Mouse (Mus musculus) bone marrow macrophage, adult 2 months (primary cell): ENCODE measurements at regions not wholly inside any gene's neighbourhood (a gene's known extent, or its start where the extent isn't known, plus 50 kb on each side); places are given as distances from the start of the nearest gene placed in this dataset.
"Not testable (repeated sequence)": the region's sequence is repeated elsewhere in the genome, so short reads cannot be mapped to it uniquely, and the experiment has no call there.

Source experiments
- CTCF ChIP-seq: IDR thresholded peaks from 2 replicates; pipeline ENCODE4 v1.5.1; 2012; ENCODE audit warnings: low read depth, mild to moderate bottlenecking, low read length, moderate library complexity
- POLR2A ChIP-seq: IDR thresholded peaks from 2 replicates; pipeline ENCODE4 v1.6.1; 2012; ENCODE audit warnings: mild to moderate bottlenecking, low read depth, low read length, borderline replicate concordance

- TF ChIP-seq CTCF, POLR2A: not testable (repeated sequence)
These were observed 257.6 kb downstream of the Pten start for GRCm38 (mm10) chr19:33014879-33015278.
